Mouse (Mus musculus): ENCODE measurements around the gene Btbd35f27.
"Not testable (repeated sequence)": the region's sequence is repeated elsewhere in the genome, so short reads cannot be mapped to it uniquely, and the experiment has no call there.

The Btbd35f27 gene

DNA sequence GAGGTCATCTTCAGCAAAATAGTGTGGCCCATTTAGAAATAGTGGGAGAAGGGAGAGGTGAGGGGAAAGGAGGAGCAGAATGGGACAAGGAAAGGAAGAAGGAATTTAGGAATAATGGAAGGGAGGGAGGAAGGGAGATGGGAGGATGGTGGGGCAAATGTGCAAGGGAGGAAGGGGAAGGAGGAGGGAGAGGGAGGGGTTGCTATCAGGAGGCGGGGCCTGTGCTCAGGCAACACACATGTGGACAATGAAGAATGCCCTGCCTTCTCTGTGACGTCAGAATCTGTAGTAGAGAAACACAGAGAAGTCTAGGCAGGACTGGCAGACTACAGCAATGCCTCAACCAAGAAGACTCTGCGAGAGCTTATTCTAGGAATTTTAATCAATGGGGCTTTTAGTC is at the start of gene Btbd35f27:
TSS of gene Btbd35f27 (plus strand) at position 301 of the 400 bp plus-strand sequence.
- DNase-seq (ENCODE audit: extremely low spot score), result not testable (repeated sequence)
